Mouse (Mus musculus): ENCODE measurements at regions not wholly inside any gene's neighbourhood (a gene's known extent, or its start where the extent isn't known, plus 50 kb on each side); places are given as distances from the start of the nearest gene placed in this dataset.

- Histone ChIP-seq H3K27me3 (no peaks in the 10 kb centered on the region), H3K4me1 (no peaks in the 10 kb centered on the region), H3K4me3 (no peak overlapping the region), H3K9me3 (replicated peaks) (no peaks in the 10 kb centered on the region), H3K36me3 (no peaks in the 10 kb centered on the region), H3K4me2 (replicated peaks) (no peak overlapping the region), H3K27ac (no peak overlapping the region), H3K9ac (no peak overlapping the region)
- 91% methylated on average over 2 of the region's 2 CpGs for WGBS
- no peak for ATAC-seq (ENCODE audit: low FRiP score)
Observed at GRCm38 (mm10) chr3:141051685-141052084, 160.5 kb downstream of the Pdha2 start.

- WGBS, result 70% methylated on average over 1 of the region's 1 CpGs
- ATAC-seq (ENCODE audit: low FRiP score), result no peak
- no peak overlapping the region for H3K9ac ChIP-seq
- no peaks in the 10 kb centered on the region for H3K4me1 ChIP-seq
- no peak overlapping the region for H3K27ac ChIP-seq
- H3K4me2 ChIP-seq (replicated peaks), result no peak overlapping the region
- no peaks in the 10 kb centered on the region for H3K36me3 ChIP-seq
- H3K27me3 ChIP-seq, result no peaks in the 10 kb centered on the region
- no peak overlapping the region for H3K4me3 ChIP-seq
- no peaks in the 10 kb centered on the region for H3K9me3 ChIP-seq (replicated peaks)
Observed at GRCm38 (mm10) chr3:141014262-141014547, 197.9 kb downstream of the Pdha2 start.

DNA sequence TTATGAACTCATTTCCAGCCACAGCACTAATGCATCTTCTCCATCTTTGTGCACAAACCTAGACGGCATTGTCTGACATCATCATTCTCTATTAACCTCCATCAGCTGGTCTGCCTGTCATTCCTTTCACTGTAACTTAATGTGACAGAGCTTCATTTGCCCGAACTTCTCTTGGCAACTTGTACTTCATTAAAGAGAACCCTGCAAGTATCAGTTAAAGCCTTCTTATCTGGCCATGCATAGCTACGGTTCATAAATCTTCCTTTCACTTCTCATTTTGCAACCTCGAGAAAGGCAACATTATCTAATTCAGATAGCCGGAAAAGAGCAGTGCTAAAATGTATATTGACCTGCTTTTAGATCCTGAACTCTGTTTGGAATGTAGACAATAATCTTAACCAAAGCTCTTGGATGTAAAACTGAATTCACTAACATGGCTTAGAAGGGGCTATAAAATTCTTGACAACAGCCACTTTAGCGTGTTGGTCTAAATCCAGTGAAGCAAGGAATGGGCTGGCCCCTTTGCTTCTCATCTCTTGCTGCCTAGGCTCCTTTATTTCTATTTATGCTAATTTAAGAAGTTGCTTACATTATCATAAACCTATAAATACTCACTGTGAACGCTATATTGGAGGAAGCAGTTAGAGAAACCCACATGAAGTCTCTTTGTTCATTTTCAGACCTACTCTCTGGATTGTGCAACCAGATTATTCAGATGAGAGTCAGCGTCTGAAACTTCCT, 198.5 kb downstream of the Pdha2 start:
- Histone ChIP-seq H3K9me3 (replicated peaks) (no peaks in the 10 kb centered on the region), H3K4me1 (no peaks in the 10 kb centered on the region), H3K9ac (no peak overlapping the region), H3K27me3 (no peaks in the 10 kb centered on the region), H3K4me3 (no peak overlapping the region), H3K4me2 (replicated peaks) (no peak overlapping the region), H3K36me3 (no peaks in the 10 kb centered on the region), H3K27ac (no peak overlapping the region)
- WGBS, result 76% methylated on average over 8 of the region's 8 CpGs
- ATAC-seq (ENCODE audit: low FRiP score), result no peak

DNA sequence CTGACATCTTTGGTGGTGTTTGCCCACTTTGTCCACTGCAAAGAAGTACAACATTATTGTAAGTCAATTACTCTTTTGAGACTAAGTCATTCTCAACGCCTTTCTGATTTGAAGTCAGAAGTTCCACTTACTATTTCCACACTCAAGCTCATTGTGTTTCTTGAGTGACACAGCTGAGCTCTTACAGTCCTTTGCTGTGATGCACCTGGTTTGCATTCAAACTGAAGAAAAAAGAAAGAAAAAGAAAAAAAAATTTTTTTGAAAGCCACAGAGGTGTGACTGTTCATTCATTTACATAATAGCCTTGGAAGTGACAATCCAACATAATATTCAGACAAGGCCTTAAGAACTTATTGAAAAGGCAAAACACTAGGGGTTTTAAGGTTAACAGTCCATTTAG, 199.2 kb downstream of the Pdha2 start:
- no peak overlapping the region for H3K4me2 ChIP-seq (replicated peaks)
- 64% methylated on average over 1 of the region's 1 CpGs for whole genome bisulfite sequencing

GRCm38 (mm10) chr3:141008792-141009191, 203.4 kb downstream of the Pdha2 start:
- WGBS, result 86% methylated on average over 2 of the region's 2 CpGs
- no peaks in the 10 kb centered on the region for H3K27me3 ChIP-seq
- no peak overlapping the region for H3K27ac ChIP-seq
- H3K4me1 ChIP-seq, result no peaks in the 10 kb centered on the region
- H3K36me3 ChIP-seq, result no peaks in the 10 kb centered on the region
- no peak overlapping the region for H3K4me3 ChIP-seq
- H3K9me3 ChIP-seq (replicated peaks), result no peaks in the 10 kb centered on the region
- H3K9ac ChIP-seq, result no peak overlapping the region
- H3K4me2 ChIP-seq (replicated peaks), result no peak overlapping the region
- no peak for ATAC-seq (ENCODE audit: low FRiP score)

More for the DNA sequence above, 199.2 kb downstream of the Pdha2 start:
- Histone ChIP-seq H3K27ac (no peak overlapping the region), H3K27me3 (no peaks in the 10 kb centered on the region), H3K4me1 (no peaks in the 10 kb centered on the region), H3K9ac (no peak overlapping the region), H3K9me3 (replicated peaks) (no peaks in the 10 kb centered on the region), H3K36me3 (no peaks in the 10 kb centered on the region), H3K4me3 (no peak overlapping the region)
- ATAC-seq (ENCODE audit: low FRiP score), result no peak

DNA sequence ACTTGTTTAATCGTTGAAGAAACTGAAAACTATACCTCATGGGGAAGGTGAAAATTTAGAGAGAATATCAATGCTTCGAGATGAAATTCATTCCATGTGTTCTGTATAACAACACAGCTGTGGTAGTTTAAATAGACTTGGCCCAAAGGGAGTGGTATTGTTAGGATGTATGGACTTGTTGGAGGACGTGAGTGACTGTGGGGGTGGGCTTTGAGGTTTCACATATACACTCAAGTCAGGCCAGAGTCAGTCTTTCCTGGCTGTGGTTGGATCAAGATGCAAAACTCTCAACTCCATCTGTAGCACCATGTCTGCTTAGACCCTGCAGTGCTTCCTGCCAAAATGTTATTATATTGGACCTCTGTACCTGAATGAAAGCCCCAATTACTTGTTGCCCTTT, 206.3 kb downstream of the Pdha2 start:
- no peak overlapping the region for H3K9ac ChIP-seq
- no peaks in the 10 kb centered on the region for H3K36me3 ChIP-seq
- no peaks in the 10 kb centered on the region for H3K9me3 ChIP-seq (replicated peaks)
- WGBS, result 58% methylated on average over 3 of the region's 3 CpGs
- no peak overlapping the region for H3K4me2 ChIP-seq (replicated peaks)
- H3K27me3 ChIP-seq, result no peaks in the 10 kb centered on the region
- no peaks in the 10 kb centered on the region for H3K4me1 ChIP-seq
- no peak overlapping the region for H3K27ac ChIP-seq
- no peak for ATAC-seq (ENCODE audit: low FRiP score)
- no peak overlapping the region for H3K4me3 ChIP-seq

- H3K27ac ChIP-seq, result no peak overlapping the region
- no peaks in the 10 kb centered on the region for H3K27me3 ChIP-seq
- H3K9me3 ChIP-seq (replicated peaks), result no peaks in the 10 kb centered on the region
- H3K4me3 ChIP-seq, result no peak overlapping the region
- no peak overlapping the region for H3K4me2 ChIP-seq (replicated peaks)
- H3K36me3 ChIP-seq, result no peaks in the 10 kb centered on the region
- 89% methylated on average over 2 of the region's 2 CpGs for WGBS
- no peak for ATAC-seq (ENCODE audit: low FRiP score)
- H3K4me1 ChIP-seq, result no peaks in the 10 kb centered on the region
- H3K9ac ChIP-seq, result no peak overlapping the region
Observed at GRCm38 (mm10) chr3:141003561-141003960, 208.6 kb downstream of the Pdha2 start.

- ATAC-seq (ENCODE audit: low FRiP score), result no peak
- Histone ChIP-seq H3K27ac (no peak overlapping the region), H3K27me3 (no peaks in the 10 kb centered on the region), H3K9me3 (replicated peaks) (no peaks in the 10 kb centered on the region), H3K4me3 (no peak overlapping the region), H3K4me1 (no peaks in the 10 kb centered on the region), H3K9ac (no peak overlapping the region), H3K36me3 (no peaks in the 10 kb centered on the region), H3K4me2 (replicated peaks) (no peak overlapping the region)
- 77% methylated on average over 5 of the region's 5 CpGs for WGBS
Observed at GRCm38 (mm10) chr3:140988247-140988646, 223.9 kb downstream of the Pdha2 start.

- H3K9me3 ChIP-seq (replicated peaks), result no peaks in the 10 kb centered on the region
- no peak overlapping the region for H3K4me2 ChIP-seq (replicated peaks)
- H3K9ac ChIP-seq, result no peak overlapping the region
- H3K27ac ChIP-seq, result no peak overlapping the region
- WGBS, result 62% methylated on average over 6 of the region's 6 CpGs
- no peaks in the 10 kb centered on the region for H3K27me3 ChIP-seq
- H3K4me1 ChIP-seq, result no peaks in the 10 kb centered on the region
- H3K4me3 ChIP-seq, result no peak overlapping the region
- no peak for ATAC-seq (ENCODE audit: low FRiP score)
- H3K36me3 ChIP-seq, result no peaks in the 10 kb centered on the region
Observed at GRCm38 (mm10) chr3:140973519-140973918, 238.6 kb downstream of the Pdha2 start.

- no peaks in the 10 kb centered on the region for H3K4me1 ChIP-seq
- no peaks in the 10 kb centered on the region for H3K27me3 ChIP-seq
- no peak for ATAC-seq (ENCODE audit: low FRiP score)
- H3K27ac ChIP-seq, result no peak overlapping the region
- no peaks in the 10 kb centered on the region for H3K9me3 ChIP-seq (replicated peaks)
- no peak overlapping the region for H3K4me3 ChIP-seq
- 88% methylated on average over 3 of the region's 3 CpGs for WGBS
- H3K9ac ChIP-seq, result no peak overlapping the region
- no peak overlapping the region for H3K4me2 ChIP-seq (replicated peaks)
- no peaks in the 10 kb centered on the region for H3K36me3 ChIP-seq
Observed at GRCm38 (mm10) chr3:140969892-140970880, 242.0 kb downstream of the Pdha2 start.

GRCm38 (mm10) chr3:140968556-140968955, 243.6 kb downstream of the Pdha2 start:
- Histone ChIP-seq H3K27ac (no peak overlapping the region), H3K36me3 (no peaks in the 10 kb centered on the region), H3K9me3 (replicated peaks) (no peaks in the 10 kb centered on the region), H3K4me1 (no peaks in the 10 kb centered on the region), H3K4me3 (no peak overlapping the region), H3K4me2 (replicated peaks) (no peak overlapping the region), H3K27me3 (no peaks in the 10 kb centered on the region), H3K9ac (no peak overlapping the region)
- WGBS, result 84% methylated on average over 3 of the region's 3 CpGs
- ATAC-seq (ENCODE audit: low FRiP score), result no peak

- no peak overlapping the region for H3K9ac ChIP-seq
- 32% methylated on average over 1 of the region's 1 CpGs for WGBS
- no peaks in the 10 kb centered on the region for H3K4me1 ChIP-seq
- no peaks in the 10 kb centered on the region for H3K36me3 ChIP-seq
- no peak overlapping the region for H3K4me2 ChIP-seq (replicated peaks)
- ATAC-seq (ENCODE audit: low FRiP score), result no peak
- no peaks in the 10 kb centered on the region for H3K9me3 ChIP-seq (replicated peaks)
- H3K4me3 ChIP-seq, result no peak overlapping the region
- no peak overlapping the region for H3K27ac ChIP-seq
- H3K27me3 ChIP-seq, result no peaks in the 10 kb centered on the region
Observed at GRCm38 (mm10) chr3:140957666-140958065, 254.5 kb downstream of the Pdha2 start.

All from hindbrain, embryonic 12.5 days (tissue).